Mouse (Mus musculus) embryonic fibroblast, embryonic 13.5 days (primary cell): ENCODE measurements around the gene Polr1b. TPM values are rescaled to one million over a fixed set of nuclear protein-coding genes. Genes with fewer than 3 reads are reported as not detected.
A peak's percentile ranks its signal among the peaks of the same experiment; 100 is the strongest.

Experiments used
- H3K27ac ChIP-seq: 2 replicates; pipeline ENCODE4 v1.5.1; 2012; ENCODE audit warnings: low read length, control low read depth, inconsistent platforms; ENCODE audit not compliant: insufficient read depth
- H3K4me1 ChIP-seq: 2 replicates; pipeline ENCODE4 v1.6.1; 2011; ENCODE audit warnings: low read length; ENCODE audit not compliant: control insufficient read depth, insufficient read depth
- H3K4me3 ChIP-seq: 2 replicates; pipeline ENCODE4 v1.5.1; 2011; ENCODE audit warnings: mild to moderate bottlenecking, control low read depth, low read length; ENCODE audit not compliant: insufficient read depth
- CTCF ChIP-seq: IDR thresholded peaks from 2 replicates; pipeline ENCODE4 v1.5.1; 2011; ENCODE audit warnings: mild to moderate bottlenecking, control low read depth, low read length, moderate library complexity, borderline replicate concordance; ENCODE audit not compliant: insufficient read depth
- POLR2A ChIP-seq: IDR thresholded peaks from 2 replicates; pipeline ENCODE4 v1.6.1; 2011; ENCODE audit warnings: low read depth, mild to moderate bottlenecking, control low read depth, low read length, moderate library complexity
- polyA plus RNA-seq: library from polyadenylated mRNA; stranded (reverse); fragments of >200 nt; gene quantifications from 2 replicates; pipeline ENCODE4 v1.2.4, GENCODE M21; 2011; ENCODE audit warnings: low read depth; ENCODE audit not compliant: missing spikeins, insufficient read length

Polr1b gene
- polyA plus RNA-seq, result 15.0 and 16.0 TPM in 2 replicates

DNA sequence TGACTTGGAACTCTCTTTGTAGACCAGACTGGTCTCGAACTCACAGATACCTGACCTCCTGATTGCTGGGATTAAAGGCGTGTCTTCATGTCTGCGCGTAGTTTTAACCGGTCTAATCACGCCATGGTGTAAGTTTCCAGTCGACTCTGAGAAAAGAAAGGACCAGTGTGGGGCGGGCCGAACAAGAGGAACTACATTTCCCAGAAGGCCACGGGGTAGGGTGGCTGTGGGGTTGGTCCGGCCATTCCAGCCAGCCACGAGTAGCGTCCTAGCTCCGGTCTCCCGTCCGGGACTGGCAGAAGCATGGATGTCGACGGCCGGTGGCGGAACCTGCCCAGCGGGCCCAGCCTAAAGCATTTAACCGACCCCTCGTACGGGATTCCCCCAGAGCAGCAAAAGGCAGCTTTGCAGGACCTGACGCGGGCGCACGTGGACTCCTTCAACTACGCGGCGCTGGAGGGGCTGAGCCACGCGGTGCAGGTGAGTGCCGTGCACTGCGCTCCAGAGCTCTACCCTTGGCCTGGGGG, at the start of gene Polr1b:
TSS of gene Polr1b (plus strand) at position 212 of the 527 bp plus-strand sequence.
- TF ChIP-seq POLR2A (peak; percentile 90), CTCF (no peak)
- peaks cover 3% of the 10 kb centered on the region; the same call in 1 of the 2 replicates for H3K4me1 ChIP-seq
- H3K27ac ChIP-seq, result no peak within 1 kb of the TSS
- H3K4me3 ChIP-seq, result peak within 1 kb of the TSS; percentile 92

DNA sequence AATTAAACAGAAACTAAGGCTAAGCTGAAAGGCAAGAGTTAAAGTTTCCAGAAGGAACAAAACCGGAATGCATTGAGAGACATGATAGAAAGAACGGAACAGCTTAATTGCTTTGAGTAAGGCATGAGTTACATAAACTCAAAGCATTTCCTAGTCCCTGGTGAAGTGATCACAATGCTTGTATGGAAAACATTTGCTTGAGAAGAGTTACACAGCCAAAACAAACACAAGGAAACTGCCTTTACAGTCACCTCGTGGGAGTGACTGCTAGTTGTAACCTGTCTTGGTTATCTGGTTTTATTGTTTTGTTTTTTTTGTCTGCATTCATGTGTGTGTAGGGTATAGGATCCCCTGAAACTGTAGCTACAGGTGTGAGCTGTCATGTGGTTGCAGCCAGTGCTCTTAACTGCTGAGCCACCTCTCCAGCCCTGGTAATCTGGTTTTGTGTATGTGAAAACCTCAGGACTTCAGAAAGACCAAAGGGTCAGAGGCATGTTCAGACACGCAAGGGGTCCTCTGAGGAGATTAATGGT, 48.3 kb upstream of the Polr1b start:
- TF ChIP-seq POLR2A (no peak), CTCF (no peak)
- H3K4me1 ChIP-seq, result no peaks in the 10 kb centered on the region
- H3K27ac ChIP-seq, result no peak overlapping the region
- no peak overlapping the region for H3K4me3 ChIP-seq

DNA sequence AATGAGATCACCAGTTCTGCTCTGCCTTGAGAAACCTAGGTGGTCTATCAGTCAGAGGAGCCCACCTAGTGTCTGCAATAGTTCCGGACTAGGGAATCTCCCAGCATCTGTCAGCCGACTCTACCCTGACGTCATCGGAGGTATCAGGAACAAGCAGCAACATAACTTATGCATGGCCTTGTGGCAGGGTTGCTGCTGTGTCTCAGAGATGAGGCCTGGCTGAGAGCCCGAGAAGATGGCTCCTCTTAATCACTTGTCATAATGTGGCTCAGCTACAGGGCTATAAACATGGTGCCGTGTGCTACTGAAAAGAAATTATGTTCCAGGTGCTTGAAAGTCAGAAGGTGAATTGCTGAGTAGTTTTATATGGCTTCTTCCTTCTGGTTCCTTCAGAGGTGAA, 45.1 kb upstream of the Polr1b start:
- H3K4me1 ChIP-seq, result no peaks in the 10 kb centered on the region
- no peak overlapping the region for H3K4me3 ChIP-seq
- TF ChIP-seq CTCF (no peak), POLR2A (no peak)
- no peak overlapping the region for H3K27ac ChIP-seq

DNA sequence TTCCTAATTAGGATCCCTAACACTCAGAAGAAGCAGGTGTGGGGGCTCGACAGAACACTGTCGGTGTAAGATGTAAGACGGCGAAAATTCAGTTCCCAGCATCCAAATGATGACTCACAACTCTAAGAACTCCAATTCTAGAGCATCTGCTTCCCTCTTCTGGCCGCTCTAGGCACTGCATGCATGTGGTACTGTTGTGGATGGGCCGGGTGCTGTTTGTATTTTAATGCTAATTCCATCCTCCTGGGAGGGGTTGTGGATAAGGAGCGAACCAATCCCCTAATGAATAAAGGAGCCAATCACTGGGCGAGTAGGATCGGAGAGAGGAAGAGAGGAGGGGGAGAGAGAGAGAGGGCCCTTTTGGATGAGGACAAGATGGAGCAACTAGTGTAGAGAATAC, 44.2 kb upstream of the Polr1b start:
- H3K27ac ChIP-seq, result no peak overlapping the region
- H3K4me1 ChIP-seq, result no peaks in the 10 kb centered on the region
- no peak overlapping the region for H3K4me3 ChIP-seq
- TF ChIP-seq POLR2A, result no peak
- TF ChIP-seq CTCF, result no peak

DNA sequence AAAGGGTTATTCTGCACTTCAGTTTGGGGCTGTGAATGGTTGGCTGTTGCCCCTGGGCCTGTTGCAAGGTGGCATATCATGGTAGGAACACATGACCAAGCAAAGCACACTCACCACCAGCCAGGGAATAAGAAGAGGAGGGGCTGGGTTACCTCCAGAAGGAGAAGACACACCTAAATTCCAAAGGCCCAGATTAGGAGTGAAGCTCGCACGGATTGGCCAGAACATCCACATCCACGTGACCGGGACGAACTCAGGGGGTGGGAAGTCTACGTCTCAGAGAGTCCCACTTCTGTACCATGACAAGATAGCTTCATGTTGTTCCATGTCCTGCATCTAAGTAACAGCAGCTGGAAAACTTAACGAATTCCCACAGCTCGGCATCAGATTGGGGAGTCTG, 43.5 kb upstream of the Polr1b start:
- TF ChIP-seq CTCF, result no peak
- TF ChIP-seq POLR2A, result no peak
- Histone ChIP-seq H3K4me3 (no peak overlapping the region), H3K4me1 (no peaks in the 10 kb centered on the region), H3K27ac (no peak overlapping the region)

DNA sequence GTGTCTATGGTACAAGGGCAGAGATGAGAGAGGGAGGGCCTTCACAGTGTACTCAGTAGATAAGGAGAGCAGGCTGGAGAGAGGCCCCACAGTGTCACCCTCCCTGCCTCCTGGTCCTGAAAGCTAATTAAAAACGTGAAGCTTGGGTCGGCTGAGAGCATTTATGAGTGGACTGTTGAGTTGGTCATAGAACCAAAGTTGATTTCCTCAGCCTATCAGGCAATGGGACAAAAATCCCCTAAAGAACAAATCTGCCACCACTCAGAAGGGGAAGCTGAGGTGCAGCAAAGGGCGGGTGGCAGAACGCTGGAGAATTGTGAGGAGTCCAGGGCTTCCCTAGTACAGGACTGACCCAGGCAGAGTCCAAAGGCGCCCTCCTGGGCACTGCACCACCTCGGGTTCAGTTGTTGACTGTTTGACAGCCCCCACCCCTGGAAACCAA, 42.9 kb upstream of the Polr1b start:
- TF ChIP-seq CTCF, result no peak
- no peak for TF ChIP-seq POLR2A
- Histone ChIP-seq H3K4me1 (no peaks in the 10 kb centered on the region), H3K4me3 (no peak overlapping the region), H3K27ac (no peak overlapping the region)

DNA sequence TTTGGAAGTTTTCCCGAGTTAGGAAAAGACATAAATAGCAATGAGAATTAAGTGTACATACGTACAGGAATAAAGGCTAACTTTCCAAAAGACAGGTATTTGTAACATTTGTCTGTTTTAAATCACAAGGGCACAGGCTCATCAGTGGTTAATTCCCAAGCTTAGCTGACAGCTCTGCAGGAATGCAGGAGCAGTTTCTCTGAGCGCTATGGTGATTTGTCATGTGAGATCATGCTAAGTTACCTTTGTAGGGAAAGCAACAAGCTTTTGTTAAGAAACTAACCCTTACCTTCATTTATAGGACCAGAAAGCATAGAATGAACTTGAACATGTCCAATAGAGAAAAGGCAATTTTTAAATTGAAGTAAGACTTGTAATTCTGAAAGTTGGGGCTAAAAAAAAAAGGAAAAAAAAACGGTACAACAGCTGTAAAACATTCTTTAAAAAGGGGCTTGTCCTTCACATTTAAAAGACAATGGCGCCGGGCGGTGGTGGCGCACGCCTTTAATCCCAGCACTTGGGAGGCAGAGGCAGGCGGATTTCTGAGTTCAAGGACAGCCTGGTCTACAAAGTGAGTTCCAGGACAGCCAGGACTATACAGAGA, 39.2 kb upstream of the Polr1b start:
- no peak overlapping the region for H3K4me3 ChIP-seq
- no peak overlapping the region for H3K27ac ChIP-seq
- no peak for TF ChIP-seq CTCF
- TF ChIP-seq POLR2A, result no peak
- no peaks in the 10 kb centered on the region for H3K4me1 ChIP-seq

DNA sequence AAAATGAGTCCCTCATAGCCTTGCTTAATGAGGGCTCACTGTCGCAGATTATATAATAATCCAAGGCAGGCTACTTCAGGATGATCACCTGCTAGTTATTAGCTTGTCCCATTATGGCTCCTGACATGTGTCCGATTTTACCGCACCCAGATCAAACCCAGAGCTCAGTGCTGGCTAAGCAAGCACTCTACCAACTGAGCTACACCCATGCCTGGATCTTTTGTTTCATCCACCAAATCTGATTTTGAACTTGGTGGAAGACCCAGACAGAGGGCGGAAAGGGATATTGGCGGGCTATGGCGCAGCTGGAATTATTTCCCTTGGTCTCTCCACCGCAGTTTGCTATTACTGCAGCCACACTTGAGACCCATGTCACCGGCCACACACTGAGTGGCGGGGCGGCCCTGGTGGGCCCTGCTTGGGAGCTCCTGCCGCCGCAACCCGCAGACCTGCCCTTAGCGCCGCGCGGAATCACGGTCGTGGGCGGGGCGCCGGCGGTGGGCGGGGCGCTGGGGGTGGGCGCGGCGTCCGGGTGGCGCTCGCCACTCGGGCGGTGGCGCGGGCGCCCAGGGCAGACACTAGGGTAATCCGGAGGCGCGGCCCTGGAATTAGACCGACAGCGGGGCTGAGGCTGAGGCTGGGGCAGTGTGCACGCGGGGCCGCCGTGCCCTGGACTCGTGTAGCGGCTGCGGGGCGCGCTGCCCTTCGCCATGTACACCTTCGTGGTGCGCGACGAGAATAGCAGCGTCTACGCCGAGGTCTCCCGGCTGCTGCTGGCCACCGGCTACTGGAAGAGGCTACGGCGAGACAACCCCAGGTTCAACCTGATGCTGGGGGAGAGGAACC, 35.1 kb upstream of the Polr1b start, which contains the start of gene Ttl:
TSS of gene Ttl (plus strand) at position 506 of the 846 bp plus-strand sequence.
- peak within 1 kb of the TSS; percentile 80 for H3K4me3 ChIP-seq
- TF ChIP-seq POLR2A (peak; percentile 71), CTCF (no peak)
- no peaks in the 10 kb centered on the region; the same call in 1 of the 2 replicates for H3K4me1 ChIP-seq
- H3K27ac ChIP-seq, result peak within 1 kb of the TSS; percentile 29

DNA sequence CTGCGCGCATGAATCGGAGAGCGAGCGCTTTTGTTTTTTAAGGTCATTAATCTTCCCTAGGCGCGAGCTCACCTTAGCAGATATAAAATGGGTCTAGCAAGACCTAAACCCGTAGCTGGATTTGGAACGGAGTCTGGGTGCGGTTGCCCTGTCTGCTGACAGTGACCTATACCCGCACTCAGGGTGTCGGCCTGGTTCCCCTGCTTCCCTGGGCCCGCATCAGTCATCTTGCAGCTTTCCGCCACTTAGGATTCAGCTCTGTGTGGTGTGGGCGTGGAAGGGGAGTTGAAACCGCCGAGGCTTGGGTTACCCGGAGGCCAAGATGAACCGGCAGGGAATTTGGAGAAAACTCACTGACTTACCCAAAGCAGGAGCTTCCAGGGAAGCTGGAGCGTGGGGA, 34.5 kb upstream of the Polr1b start:
- Histone ChIP-seq H3K4me3 (peak overlapping the region; percentile 80), H3K4me1 (no peaks in the 10 kb centered on the region; the same call in 1 of the 2 replicates), H3K27ac (peak overlapping the region; percentile 29)
- peak; percentile 49 for TF ChIP-seq POLR2A
- no peak for TF ChIP-seq CTCF
